Mouse (Mus musculus) retina, postnatal 7 days (tissue): ENCODE data around the gene Ccr4.
"Not testable (repeated sequence)": the region's sequence is repeated elsewhere in the genome, so short reads cannot be mapped to it uniquely, and the experiment has no call there.

Experiments used
- DNase-seq: peaks from one replicate; pipeline ENCODE4 v3.0.0-alpha.2; 2012; ENCODE audit warnings: low read depth, low spot score

The Ccr4 gene

GRCm38 (mm10) chr9:114522501-114522900, 17.8 kb upstream of the Ccr4 start:
- DNase-seq = no peak

GRCm38 (mm10) chr9:114522041-114522440, 17.3 kb upstream of the Ccr4 start:
- no peak for DNase-seq

GRCm38 (mm10) chr9:114520529-114520928, 15.8 kb upstream of the Ccr4 start:
- not testable (repeated sequence) for DNase-seq

GRCm38 (mm10) chr9:114518812-114519477, 14.2 kb upstream of the Ccr4 start:
- DNase-seq = no peak

- no peak for DNase-seq
Measured at GRCm38 (mm10) chr9:114517924-114518497, 13.3 kb upstream of the Ccr4 start.

- no peak for DNase-seq
Measured at GRCm38 (mm10) chr9:114515364-114515763, 10.6 kb upstream of the Ccr4 start, which contains the start of gene C130032M10Rik. Gene C130032M10Rik (plus strand): TSS chr9:114515697.

- DNase-seq = no peak
Measured at GRCm38 (mm10) chr9:114512831-114513230, 8.1 kb upstream of the Ccr4 start.

GRCm38 (mm10) chr9:114509785-114510184, 5.1 kb upstream of the Ccr4 start:
- no peak for DNase-seq

GRCm38 (mm10) chr9:114507421-114507820, 2.7 kb upstream of the Ccr4 start:
- DNase-seq = no peak

- DNase-seq = no peak
Measured at GRCm38 (mm10) chr9:114506564-114506963, 1.8 kb upstream of the Ccr4 start.

GRCm38 (mm10) chr9:114502711-114503427, 1.8 kb downstream of the Ccr4 start:
- DNase-seq = no peak

- DNase-seq = no peak
Measured at GRCm38 (mm10) chr9:114501913-114502312, 2.8 kb downstream of the Ccr4 start.

GRCm38 (mm10) chr9:114501111-114501510, 3.6 kb downstream of the Ccr4 start:
- DNase-seq = no peak

GRCm38 (mm10) chr9:114499783-114500515, 4.8 kb downstream of the Ccr4 start:
- DNase-seq = peak; percentile 61

- peak; percentile 75 for DNase-seq
Measured at GRCm38 (mm10) chr9:114498218-114498617, 6.5 kb downstream of the Ccr4 start.

GRCm38 (mm10) chr9:114496469-114496868, 8.2 kb downstream of the Ccr4 start:
- DNase-seq = no peak

- DNase-seq = no peak
Measured at GRCm38 (mm10) chr9:114487481-114488258, 17.0 kb downstream of the Ccr4 start.

- no peak for DNase-seq
Measured at GRCm38 (mm10) chr9:114486808-114487207, 17.9 kb downstream of the Ccr4 start.

GRCm38 (mm10) chr9:114484771-114485170, 19.9 kb downstream of the Ccr4 start:
- no peak for DNase-seq

GRCm38 (mm10) chr9:114480940-114481339, 23.8 kb downstream of the Ccr4 start:
- no peak for DNase-seq

GRCm38 (mm10) chr9:114477019-114477418, 27.7 kb downstream of the Ccr4 start:
- DNase-seq = no peak
